Mouse (Mus musculus) cerebellum, adult 9-11 months (tissue): Measurements from ENCODE around the gene Mlxipl.

ENCODE experiments used
- DNase-seq: peaks from one replicate; pipeline ENCODE4 v3.0.0; 2022

The Mlxipl gene

DNA sequence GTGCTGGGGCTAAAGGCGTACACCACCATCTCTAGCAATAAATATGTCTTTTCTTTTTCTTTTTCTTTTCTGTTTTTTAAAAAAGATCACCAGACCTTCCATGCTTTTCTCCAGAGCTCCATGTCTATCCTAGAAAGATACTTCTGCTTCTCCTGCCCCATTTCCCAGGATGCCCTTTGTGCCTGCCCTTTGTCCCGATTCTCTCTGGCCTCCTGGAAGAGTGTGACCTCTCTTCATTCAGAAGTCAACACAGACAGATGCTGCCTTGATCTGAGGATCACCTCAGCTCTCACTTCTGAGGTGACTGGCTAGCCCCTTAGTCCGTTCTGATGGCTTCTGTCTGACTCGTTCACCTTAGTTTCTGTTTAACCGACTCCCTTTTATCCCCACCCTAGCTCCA, 9.2 kb upstream of the Mlxipl start:
- DNase-seq: no peak

DNA sequence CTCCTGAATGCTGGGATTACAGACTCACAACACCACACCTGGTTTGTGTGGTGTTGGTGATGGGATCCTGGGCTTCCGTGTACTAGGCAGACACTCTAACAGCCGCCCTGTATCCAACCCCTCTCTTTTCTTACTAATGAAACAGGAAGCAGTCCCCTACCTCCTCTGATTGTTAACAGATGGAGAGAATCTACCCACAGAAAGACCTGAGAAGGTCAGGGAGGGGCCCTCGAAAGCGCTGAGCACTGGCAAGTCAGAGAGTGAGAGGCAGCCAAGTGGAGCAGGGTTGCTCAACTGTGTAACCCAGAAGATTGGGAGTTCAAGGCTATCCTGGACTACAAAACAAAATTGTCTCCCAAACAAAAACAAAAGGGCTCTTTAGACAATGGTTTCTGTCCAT, 2.8 kb upstream of the Mlxipl start:
- DNase-seq: no peak

DNA sequence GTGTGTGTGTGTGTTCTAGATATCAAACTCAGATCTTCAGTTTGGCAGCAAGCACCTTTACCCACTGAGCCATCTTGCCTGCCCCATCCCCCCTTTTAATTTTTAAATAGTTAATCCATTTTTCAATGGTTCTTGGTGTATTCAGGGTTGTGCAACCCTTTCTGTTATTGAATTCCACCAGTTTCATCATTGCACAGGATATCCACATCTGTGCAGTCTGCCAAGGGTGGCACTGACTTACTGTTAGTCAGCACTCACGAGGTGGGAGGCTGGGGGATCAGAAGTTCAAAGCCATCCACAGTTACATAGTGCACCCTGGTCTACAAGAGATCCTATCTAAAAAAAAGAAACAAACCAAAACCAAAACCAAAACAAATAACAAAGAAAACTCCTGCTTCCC, 11.3 kb downstream of the Mlxipl start:
- DNase-seq: no peak

DNA sequence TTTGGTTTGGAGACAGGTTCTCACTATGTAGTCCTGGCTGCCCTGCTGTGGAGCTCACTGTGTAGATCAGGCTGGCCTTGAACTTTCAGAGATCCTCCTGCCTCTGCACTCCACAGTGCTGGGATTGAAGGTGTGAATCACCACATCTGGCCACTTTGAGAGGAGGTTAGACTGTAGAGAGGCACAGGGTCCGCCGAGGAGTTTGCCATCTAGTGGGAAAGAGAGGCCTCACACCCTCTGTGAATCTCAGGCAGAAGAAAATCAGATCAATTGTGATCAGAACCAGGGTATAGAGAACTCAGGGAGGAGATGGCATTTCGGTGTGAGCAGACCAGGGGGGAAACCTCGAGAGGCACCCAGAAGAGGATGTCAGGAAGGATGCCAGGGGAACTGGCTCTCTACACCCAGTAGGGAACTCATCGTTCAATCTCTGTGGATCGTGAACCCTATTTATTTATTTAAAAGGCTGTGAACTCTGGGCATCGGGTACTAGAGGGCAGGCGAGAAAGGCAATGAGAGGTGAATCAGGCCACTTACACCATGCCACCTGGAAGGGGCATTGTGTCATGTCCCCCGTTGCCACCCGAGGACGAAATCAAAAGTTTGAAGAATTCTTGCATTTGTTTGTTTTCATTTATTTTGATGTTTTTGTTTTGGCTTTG, 14.4 kb downstream of the Mlxipl start:
- DNase-seq: no peak

DNA sequence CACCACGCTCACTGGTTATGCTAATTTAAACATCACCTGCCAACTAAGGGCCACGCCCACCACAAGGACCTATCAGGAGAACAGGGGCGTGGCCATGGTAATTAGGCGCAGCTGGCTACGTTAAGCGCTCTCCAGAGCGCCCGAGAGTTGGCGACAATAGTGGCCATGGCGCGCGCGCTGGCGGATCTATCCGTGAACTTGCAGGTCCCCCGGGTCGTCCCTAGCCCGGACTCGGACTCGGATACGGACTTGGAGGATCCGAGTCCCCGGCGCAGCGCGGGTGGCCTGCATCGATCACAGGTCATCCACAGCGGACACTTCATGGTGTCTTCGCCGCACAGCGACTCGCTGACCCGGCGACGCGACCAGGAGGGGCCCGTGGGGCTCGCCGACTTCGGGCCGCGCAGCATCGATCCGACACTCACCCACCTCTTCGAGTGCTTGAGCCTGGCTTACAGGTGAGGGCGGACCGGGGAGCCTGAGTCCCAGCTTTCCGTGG, 17.1 kb downstream of the Mlxipl start:
- DNase-seq: peak; percentile 34

DNA sequence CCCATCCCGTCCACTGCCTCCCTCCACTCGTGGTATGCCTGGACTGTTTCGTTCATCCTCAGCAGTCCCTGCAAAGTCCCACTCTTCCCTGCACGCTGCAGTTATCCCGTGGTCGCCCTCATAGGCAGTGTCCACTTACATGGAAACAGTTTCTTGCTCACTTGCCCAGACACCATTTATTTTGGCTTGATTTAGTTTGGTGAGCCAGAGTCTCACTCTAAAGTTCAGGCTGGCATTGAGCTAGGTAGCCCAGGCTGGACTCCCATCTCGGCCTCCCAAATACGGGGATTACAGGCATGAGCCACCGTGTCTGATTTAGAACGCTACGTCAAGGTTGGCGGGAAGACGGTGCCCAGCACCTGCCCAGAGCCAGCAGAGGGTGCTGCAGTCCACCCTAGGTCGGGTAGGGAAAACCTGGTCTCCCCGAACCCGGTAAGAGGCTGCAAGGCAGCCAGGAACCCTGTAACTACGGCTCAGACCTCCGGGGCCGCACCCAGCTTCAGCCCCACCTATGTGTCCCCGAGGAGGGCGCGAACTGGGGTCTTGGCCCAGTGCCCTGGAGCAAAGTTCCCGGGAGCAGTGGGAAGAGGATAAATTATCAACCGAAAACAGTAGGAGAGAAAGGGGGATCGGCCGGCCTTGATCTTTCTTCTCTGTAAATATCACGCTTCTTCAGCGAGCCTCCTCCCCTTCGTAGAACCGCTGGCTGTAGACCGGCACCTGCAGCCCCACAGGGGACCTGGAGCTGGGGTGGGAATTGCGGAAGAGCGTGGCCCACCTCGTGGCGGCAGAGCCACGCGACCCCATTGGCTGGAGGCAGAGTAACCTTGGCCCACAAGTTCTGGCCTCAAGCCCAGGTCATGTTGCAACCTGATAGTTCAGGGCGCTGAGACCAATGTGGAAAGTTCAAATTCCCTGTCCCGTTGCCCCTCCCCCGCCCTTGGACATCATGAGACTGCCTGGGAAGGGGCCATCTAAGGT, 18.1 kb downstream of the Mlxipl start:
- DNase-seq: peak; percentile 50

DNA sequence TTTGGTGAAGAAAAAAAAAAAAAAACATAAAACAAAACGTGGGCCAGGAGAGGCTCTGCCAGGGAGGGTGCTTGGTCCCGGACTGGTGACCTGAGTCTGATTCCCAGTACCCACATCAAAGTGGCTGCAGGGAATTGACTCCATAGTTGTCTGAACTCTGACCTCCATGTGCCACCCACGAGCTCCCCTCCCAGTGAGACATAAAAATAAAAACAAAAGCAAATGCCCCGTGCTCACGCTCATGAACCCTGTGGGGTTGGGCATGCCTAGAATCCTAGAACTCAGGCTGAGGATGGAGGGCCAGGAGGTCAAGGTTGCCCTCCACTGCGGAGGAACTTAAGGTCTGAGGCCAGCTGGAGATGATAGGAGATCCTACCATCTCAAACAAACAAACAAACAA, 19.3 kb downstream of the Mlxipl start:
- no peak for DNase-seq

DNA sequence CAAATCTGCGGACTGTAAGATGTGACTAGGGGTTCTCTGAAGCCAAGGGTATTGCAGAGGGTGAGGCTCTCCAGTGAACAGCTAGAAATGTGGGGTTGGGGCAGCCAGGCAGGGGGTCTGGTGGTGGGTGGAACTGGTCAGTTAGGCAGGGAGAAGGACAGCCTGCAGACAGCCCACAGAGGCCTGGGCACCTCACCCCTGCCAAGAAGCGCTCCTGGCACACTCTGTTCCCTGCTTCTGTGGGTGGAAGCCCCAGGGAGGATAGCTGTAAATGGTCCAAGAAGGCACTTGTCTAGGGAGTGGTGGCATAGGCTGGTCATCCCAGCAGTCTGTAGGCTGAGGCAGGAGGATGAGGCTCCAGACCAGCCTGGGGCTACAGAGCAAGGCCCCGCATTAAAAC, 19.7 kb downstream of the Mlxipl start:
- no peak for DNase-seq

DNA sequence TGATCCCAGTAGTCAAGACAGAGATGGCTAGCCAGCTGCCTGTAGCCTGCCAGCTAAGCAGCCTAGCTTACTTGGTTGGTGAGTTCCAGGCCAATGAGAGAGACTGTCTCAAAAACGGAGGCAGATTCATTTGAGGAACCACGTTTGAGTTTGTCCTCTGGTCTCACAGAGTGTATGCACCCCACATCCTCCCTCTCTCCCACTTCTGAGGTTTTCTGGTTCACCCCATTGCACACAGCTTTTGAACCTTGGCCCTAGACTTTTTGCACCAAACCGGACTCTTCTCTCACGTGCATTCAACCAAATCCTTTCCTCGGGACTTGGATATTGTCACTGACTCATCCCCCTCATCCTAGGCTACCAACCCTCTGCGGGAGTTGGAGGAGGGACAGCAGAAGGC, 20.3 kb downstream of the Mlxipl start:
- no peak for DNase-seq

DNA sequence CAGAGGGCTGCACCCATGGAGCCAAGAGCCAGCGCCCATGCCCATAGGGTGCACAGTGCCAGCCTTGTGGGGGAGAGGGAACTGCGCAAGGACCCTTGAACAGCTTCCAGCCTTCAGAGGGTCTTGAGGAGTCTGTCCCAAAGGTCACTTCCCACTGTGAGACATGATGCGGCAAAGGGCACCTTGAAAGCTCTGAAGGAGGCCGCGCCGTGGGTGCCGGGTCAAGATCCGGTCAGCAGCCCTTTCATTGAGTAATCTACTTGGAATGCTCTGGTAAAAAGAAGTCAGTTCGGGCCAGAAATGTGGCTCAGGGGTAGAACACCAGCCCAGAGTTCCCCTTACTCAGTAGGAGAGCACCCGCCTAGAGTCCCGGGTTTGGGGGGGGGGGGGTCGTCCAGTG, 24.1 kb downstream of the Mlxipl start:
- no peak for DNase-seq

DNA sequence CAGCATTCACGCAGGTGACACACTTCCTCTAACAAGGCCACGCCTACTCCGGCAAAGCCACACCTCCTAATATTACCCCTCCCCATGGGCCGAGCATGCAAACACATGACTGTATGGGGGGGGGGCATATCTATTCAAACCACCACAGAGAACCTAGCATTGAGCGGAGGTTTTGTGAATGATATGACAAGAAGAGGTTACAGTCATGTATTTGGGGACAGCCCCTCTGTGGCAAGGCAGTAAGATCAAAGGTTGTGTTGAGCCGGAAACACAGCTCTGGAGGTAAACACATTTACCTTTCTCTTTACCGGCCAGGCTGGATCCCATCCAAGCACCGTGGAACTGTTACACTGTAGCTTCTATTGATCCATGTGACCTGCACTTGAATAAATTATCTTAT, 25.6 kb downstream of the Mlxipl start:
- DNase-seq: no peak

DNA sequence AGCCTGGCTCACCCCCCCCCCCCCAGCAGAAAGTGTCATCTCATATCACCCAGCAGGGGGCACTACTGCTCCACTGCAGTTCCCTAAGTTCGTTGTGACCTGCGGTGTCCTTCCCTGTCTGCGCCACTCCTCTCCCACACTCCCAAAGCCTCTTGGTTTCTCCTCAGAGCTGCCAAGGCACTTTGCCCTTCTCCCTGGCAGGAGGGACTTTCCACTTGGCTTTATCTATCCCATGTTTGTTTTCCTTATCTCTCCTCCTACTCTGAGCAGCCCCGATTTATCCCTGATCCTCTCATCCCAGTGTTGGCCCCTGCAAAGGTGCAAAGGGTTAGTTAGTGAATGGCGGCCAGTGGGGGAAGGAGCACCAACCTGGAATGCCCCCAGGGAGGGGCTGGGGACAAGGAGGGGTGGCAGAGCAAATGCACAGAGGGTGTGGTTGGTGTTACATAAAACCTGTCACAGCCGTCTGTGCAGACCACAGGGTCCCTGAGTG, 28.9 kb downstream of the Mlxipl start:
- DNase-seq: peak; percentile 46

DNA sequence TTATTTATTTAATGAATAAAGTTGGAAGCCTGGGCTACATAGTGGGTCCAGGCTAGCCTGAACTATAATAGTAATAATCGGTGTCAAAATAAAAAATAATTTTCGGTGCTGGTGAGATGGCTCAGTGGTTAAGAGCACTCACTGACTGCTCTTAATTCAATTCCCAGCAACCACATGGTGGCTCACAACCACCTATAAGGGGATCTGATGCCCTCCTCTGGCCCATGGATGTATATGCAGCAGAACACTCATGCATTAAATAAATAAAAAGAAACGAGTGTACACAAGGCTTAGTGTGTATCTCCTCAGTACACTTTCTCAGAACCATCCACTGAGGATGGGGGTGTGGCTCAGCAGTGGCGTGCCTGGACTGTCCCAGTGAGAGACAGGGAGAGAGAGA, 31.1 kb downstream of the Mlxipl start:
- DNase-seq: no peak

DNA sequence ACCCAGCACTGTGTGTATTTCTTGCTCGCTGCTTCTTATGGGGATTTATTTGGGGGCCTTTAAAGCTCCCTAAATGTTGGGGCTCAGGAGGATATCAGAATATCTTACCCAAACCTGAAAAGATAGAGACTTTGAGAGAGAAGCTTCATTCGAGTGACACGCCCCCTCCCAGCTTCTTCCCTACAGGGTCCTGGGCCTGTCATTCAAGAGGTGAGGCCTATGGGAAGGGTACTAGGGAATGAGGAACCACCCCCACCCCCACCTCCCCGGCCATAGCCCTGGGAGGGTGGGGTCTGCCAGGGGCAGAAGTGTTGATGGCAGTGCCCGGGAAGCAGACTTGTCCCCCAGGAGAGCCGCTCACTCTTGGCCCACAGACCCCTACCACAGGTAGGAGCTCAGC, 36.4 kb downstream of the Mlxipl start:
- DNase-seq: no peak

DNA sequence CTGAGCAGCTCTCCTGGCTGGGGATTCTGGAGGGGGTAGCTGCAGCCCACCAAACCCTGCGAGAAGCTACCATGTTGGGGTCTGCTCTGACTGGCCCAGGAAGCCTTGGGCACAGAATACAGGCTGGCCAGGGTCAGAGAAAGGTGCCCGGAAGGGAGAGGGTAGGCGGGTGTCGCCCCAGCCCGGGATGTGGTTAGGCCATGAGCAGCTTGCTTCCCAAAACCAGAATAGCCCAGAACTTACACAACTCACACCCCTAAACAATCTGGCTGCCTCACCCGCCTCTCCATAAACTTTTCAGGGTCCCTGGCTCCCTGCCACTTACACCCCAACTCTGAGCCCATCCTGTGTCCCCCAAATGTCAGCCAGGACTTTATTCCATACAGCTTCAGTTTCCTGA, 38.0 kb downstream of the Mlxipl start:
- no peak for DNase-seq

DNA sequence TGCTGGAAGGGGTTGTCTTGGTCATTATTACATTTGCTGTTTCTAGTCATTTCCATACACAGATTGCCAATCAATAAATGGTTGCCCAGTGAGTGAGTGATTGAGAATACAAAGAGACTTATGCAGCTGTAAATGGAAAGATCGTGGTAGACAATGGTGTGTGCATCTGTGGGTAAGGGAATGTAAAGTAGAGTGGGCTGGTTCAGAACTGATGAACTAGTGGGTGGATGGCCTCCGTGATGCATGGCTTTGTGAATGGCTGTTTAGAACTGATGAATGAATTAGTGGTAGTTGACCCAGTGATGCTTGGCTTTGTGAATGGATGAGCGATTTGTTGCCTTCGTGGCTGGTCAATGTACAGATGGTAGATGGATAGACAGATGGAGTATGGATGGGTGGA, 40.1 kb downstream of the Mlxipl start:
- no peak for DNase-seq

DNA sequence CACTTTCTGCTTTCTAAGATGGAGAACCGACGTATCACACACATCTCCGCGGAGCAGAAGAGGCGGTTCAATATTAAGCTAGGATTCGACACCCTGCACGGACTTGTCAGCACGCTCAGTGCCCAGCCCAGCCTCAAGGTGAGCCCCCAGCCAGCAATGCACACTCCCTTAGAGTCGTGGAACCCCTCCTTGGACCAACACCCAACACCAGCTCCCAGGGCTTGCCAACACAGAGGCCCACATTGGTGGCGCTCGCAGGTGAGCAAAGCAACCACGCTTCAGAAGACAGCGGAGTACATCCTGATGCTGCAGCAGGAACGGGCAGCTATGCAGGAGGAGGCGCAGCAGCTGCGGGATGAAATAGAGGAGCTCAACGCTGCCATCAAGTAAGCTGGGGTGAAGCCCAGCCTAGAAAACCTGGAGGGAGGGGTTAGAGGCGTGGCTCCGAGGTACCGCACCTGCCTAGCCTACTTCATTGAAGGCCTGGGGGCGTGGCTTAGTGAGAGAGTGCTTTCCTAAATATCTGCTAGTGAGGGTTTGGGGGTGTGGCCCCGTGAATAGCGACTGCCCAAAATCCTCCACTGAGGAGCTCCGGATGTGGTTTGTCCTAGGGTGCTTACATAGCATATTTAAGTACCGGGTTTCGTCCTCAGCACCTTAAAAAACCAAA, 44.2 kb downstream of the Mlxipl start:
- DNase-seq: no peak

DNA sequence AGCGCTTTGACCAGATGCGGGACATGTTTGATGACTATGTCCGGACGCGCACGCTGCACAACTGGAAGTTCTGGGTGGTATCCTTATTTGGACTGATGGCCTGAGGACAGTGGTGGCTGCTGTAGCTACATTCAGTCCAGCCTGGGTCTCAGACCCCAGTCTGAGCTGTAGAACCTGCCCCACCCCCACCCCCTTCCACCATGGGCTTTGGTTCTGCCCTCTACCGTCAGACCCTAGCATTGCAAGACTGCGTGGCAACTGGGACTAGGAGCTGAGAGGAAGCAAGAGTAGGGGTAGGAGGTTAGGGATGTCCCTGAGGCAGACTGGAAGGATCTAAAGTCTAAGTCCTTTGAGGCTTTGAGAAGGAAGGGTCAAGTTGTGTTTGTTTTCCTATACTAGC, 44.8 kb downstream of the Mlxipl start:
- DNase-seq: no peak

DNA sequence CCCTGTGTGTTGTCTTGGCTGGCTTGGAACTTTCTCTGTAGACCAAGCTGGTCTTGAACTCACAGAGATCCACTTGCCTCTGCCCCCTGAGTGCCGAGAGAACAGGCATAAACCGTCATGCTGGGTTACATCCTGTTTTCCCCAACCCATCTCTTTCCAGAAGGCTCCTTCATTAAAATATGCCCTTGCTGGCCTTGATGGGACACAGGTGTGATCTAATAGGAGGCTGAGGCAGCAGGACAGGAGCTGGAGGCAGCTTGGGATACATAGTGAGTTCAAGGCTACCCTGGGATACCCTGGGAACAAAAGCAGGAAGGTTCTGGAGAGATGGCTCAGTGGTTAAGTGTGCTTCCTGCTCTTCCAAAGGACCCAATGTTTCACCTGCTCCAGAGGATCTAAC, 50.2 kb downstream of the Mlxipl start:
- no peak for DNase-seq

DNA sequence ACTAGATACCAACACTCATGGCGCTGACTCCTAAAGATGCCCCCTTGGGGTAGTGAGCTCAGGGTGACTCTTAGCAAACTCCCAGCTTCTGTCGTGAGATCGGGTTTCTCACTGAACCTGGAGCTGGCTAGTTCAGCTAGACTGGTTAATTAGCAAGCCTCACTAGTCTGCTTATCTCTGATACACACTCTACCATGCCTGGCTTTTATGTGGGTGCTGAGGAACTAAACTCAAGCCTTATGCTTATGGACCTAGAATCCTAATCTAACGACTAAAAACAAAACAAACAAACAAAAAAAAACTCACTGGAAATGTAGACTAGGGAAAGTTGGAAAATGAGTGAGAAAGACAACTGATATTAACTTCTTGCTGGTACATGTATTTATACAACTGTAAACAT, 54.8 kb downstream of the Mlxipl start:
- no peak for DNase-seq

DNA sequence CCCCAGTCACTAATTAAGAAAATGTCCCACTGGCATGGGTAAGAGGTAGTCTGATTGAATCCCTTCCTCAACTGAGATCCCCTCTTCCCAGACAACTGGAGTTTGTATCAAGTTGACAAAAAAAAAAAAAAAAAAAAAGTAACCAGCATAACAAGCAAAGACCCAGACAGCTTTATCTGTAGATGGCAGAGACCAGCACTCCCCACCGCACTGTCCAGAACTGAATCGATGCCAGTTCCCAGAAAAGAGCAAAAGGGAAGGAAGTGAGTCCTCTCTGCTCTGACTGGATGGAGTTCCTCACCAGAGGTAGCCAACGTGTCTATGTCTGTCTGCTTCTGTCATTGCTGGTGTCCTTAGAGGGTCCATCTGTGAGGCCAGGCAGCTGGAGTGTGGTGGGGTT, 55.8 kb downstream of the Mlxipl start:
- no peak for DNase-seq

DNA sequence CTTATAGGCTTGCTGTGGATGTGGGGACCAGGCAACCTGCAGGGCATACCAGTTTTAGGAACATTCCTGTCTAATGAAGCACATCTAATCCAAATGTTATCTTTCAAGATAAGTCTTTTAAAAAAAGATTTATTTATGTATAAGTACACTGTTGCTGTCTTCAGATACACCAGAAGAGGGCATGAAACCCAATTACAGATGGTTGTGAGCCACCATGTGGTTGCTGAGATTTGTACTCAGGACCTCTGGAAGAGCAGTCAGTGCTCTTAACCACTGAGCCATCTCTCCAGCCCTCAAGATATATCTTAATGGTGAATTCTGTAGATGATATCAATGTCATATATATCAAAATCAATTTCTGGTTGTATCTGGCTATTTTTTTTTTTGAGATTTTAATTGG, 56.3 kb downstream of the Mlxipl start:
- no peak for DNase-seq

DNA sequence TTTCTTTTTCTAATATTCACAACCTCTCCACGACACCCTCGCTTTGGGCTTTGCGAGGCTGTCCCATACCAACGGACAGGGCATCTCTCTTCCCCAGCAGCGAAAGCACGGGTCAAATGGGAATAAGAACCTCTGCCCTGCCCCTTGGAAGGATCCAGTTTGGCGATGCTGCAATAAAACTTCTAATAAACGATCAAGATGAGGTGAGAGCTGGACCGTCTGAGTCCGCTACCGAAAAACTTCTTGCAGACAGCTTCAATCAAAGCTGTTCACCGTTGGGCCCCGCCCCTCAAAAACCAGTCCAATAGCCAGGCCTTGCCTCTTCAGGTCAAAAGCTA, 59.0 kb downstream of the Mlxipl start:
- no peak for DNase-seq
